Mouse (Mus musculus) forebrain, embryonic 16.5 days (tissue): Measurements from ENCODE around the gene Mmp25. TPM values are rescaled to one million over a fixed set of nuclear protein-coding genes. Genes with fewer than 3 reads are reported as not detected.

Source experiments
- polyA plus RNA-seq: library from polyadenylated mRNA; unstranded; fragments of >200 nt; fragmentation: Nextera tagmentation; extraction: Ambion mirVana; gene quantifications from 2 replicates; pipeline ENCODE4 v1.2.1, GENCODE M21; 2015

Gene Mmp25
- polyA plus RNA-seq, 1 experiment from 2014 or later = 1.2 TPM

Other genes starting within 250 kb of the Mmp25 start
- not detected in 2 replicates for gene Vmn2r117, start 165.6 kb downstream of the Mmp25 start, polyA plus RNA-seq
- gene Zfp213, start 81.0 kb downstream of the Mmp25 start, polyA plus RNA-seq = 19.0 and 19.1 TPM in 2 replicates
- 26.2 and 28.5 TPM in 2 replicates for gene Zfp13, start 45.8 kb downstream of the Mmp25 start, polyA plus RNA-seq
- not detected in 2 replicates for gene Zscan10, start 44.4 kb downstream of the Mmp25 start, polyA plus RNA-seq
- 0.39 TPM in 1 of 2 replicates, not detected in the other for gene Bicdl2, start 15.2 kb upstream of the Mmp25 start, polyA plus RNA-seq
- 92.1 and 99.4 TPM in 2 replicates for gene Hcfc1r1, start 28.3 kb upstream of the Mmp25 start, polyA plus RNA-seq
- gene Thoc6, start 28.6 kb upstream of the Mmp25 start, polyA plus RNA-seq = 40.1 and 41.4 TPM in 2 replicates
- gene Tnfrsf12a, start 32.2 kb upstream of the Mmp25 start, polyA plus RNA-seq = 2.9 and 4.8 TPM in 2 replicates
- 0.24 and 0.45 TPM in 2 replicates for gene Cldn6, start 34.0 kb upstream of the Mmp25 start, polyA plus RNA-seq
- 1.4 TPM in 2 replicates for gene Cldn9, start 38.7 kb upstream of the Mmp25 start, polyA plus RNA-seq
- not detected in 2 replicates for gene 1520401A03Rik, start 77.5 kb upstream of the Mmp25 start, polyA plus RNA-seq
- gene Pkmyt1, start 81.1 kb upstream of the Mmp25 start, polyA plus RNA-seq = 22.3 and 25.0 TPM in 2 replicates
- gene Paqr4, start 95.6 kb upstream of the Mmp25 start, polyA plus RNA-seq = 40.8 and 45.6 TPM in 2 replicates
- 0.41 and 1.0 TPM in 2 replicates for gene Kremen2, start 100.6 kb upstream of the Mmp25 start, polyA plus RNA-seq
- gene Flywch1, start 126.3 kb upstream of the Mmp25 start, polyA plus RNA-seq = 151 and 156 TPM in 2 replicates
- gene Flywch2, start 140.8 kb upstream of the Mmp25 start, polyA plus RNA-seq = 22.9 and 33.2 TPM in 2 replicates
- 435 and 505 TPM in 2 replicates for gene Srrm2, start 145.3 kb upstream of the Mmp25 start, polyA plus RNA-seq
- gene Elob, start 183.9 kb upstream of the Mmp25 start, polyA plus RNA-seq = 1,002 and 1,034 TPM in 2 replicates
- gene Prss33, start 190.8 kb upstream of the Mmp25 start, polyA plus RNA-seq = not detected in 2 replicates
- gene Prss32, start 198.6 kb upstream of the Mmp25 start, polyA plus RNA-seq = not detected in 2 replicates
- gene Prss41, start 198.9 kb upstream of the Mmp25 start, polyA plus RNA-seq = 0.87 and 1.0 TPM in 2 replicates
- gene Prss21, start 222.8 kb upstream of the Mmp25 start, polyA plus RNA-seq = not detected in 2 replicates
- not detected in 2 replicates for gene Dcpp1, start 235.6 kb upstream of the Mmp25 start, polyA plus RNA-seq
- not detected in 2 replicates for gene Dcpp2, start 235.6 kb upstream of the Mmp25 start, polyA plus RNA-seq